Mouse (Mus musculus): ENCODE measurements at regions not wholly inside any gene's neighbourhood (a gene's known extent, or its start where the extent isn't known, plus 50 kb on each side); places are given as distances from the start of the nearest gene placed in this dataset.

DNA sequence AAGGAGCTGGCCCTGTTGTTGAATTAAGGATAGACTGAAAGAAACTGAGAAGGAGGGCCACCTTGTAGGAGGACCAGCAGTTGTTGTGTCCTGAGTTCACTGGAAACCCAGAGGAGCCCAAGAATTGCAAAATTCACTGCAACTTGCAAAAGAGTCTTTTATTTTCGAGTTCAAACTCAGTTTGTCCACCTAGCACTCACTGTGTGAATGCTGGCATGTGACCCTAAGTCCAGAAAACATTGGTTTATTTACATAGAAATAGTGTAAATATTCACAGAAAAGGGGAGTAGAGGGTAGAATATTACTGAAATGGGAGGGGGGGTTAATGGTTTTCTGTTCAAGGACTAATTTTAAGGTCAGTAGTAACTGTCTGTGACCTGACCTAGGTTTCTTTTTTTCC lies 394.7 kb downstream of the 4933405O20Rik start:
- in situ Hi-C loops (cut with MboI, MseI) = loop anchor here (5.0 to 10.0 kb wide), 2 partner anchors 36 to 49 kb away; no protein-coding TSS in a partner anchor

DNA sequence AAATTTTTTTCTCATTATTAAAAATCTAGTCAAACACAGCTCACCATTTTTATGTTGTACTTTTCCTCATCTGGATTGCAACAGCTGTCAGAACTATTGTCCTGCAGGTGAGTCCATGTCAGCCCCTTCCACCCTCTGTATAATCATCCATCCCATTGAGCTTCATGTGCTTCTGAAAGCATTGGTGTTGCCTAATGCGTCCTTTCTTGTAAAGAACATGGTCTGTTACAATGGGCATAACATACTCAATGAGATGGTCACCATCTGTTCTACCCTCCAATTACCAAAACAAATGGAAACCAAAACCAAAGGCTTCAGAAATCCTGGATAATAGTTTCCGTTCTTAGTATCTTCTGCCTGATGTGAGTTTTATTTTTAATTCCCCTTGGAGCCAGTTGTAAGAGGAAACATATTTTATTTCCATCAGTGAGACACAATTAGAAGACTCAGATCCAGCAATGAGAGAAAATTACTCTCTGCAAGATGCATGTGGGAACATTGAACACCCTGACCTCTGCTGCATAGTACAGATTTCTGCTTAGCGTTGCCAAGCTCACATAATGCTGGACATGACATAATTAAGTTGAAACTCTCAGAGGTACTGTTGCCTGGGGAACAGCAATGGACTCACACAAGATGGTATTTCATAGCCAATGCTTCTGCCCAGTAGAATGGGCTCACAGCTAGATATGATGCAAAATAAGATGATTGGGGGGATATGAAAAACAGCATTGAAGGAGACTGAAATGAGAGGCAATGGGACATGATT lies 443.1 kb downstream of the 4933405O20Rik start:
- in situ Hi-C loops (cut with MboI, MseI) = no loop called here

GRCm38 (mm10) chr7:51051496-51051895 lies 452.5 kb downstream of the 4933405O20Rik start:
- in situ Hi-C loops (cut with MboI, MseI) = loop anchor here in 1 of 2 experiments (10.0 kb wide), 1 partner anchor 273 kb away; no protein-coding TSS in a partner anchor

GRCm38 (mm10) chr7:51068376-51068775 lies 442.5 kb upstream of the Ano5 start:
- in situ Hi-C loops (cut with MboI, MseI) = no loop called here

DNA sequence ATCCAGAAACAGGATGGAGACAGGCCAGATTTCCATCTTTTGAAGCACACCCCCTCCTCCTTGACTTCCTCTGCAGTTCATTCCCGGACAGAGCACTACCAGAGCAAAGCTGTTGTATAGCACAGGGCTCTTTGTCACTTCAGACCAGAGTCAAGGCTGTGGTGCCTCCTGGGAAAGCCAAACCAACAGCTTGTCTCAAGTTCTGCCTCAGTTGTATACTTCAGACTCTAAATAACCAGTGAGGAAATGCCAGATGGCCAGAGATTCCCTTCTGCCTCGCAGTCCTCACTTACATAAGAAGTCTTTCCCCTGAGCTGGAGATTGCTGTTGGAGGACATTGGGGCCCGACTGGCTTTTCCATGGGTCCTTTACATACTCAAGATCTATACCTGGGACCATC lies 417.1 kb upstream of the Ano5 start:
- in situ Hi-C loops (cut with MboI, MseI) = no loop called here

- in situ Hi-C loops (cut with MboI, MseI) = no loop called here
Observed at GRCm38 (mm10) chr7:51101166-51101565, 409.7 kb upstream of the Ano5 start.

DNA sequence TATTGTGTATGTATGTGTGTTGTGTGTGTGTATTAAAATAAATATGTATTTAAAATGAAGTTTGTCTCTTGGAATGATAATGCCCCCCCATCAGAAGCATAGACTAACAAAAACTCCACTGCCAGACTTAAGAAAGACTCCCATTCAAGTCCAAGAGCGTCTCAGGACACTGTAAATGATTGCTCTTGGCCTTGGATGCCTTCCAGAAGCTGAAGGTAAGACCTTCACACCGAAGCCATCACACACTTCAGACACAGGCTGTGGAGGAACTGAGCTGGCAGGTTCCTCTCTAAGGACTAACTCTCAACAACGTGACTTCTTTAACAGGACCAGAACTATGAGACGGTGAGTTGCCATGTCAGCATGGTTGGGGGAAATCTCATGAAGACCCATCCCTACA lies 370.0 kb upstream of the Ano5 start:
- in situ Hi-C loops (cut with MboI, MseI) = no loop called here

DNA sequence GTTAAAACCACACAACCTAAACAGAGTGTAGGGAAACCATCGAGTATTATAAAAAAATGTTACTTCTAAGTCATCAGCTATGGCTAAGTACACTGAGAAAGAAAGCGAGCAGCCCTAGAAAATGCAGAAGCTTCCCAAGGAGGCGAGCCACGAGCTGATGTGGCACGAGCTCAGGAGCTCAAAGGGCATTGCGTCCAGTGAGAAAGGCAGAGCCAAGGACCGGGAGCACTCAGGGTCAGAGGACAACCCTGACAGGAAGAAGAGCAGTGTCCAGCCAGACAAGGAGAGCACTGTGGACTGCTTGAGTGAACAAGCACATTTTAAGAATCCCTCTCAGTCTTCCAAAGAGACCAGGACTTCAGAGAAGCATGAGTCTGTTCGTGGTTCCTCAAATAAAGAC lies 335.6 kb upstream of the Ano5 start:
- in situ Hi-C loops (cut with MboI, MseI) = no loop called here

GRCm38 (mm10) chr7:51215487-51216232 lies 295.2 kb upstream of the Ano5 start:
- in situ Hi-C loops (cut with MboI, MseI) = no loop called here

GRCm38 (mm10) chr7:51216233-51216605 lies 294.6 kb upstream of the Ano5 start:
- in situ Hi-C loops (cut with MboI, MseI) = no loop called here

DNA sequence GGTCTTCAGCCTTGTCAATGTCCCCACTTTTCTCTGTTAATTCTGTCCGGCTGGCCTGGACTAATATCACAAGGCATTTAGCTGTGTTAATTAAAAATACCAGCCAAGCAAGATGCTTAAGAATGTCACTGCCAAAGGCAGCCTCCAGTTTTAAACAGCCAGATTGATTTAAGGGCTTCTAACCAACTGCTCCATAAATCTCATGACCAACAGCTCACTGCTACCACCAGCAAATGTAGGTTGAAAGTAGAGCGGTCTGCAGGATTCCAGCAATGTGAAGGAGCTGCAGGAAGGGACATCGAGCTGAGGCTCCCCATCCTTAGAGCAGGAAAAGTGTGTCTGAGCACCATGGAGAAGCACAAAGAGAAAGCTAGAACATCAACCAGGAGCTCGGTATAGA lies 289.5 kb upstream of the Ano5 start:
- in situ Hi-C loops (cut with MboI, MseI) = no loop called here

GRCm38 (mm10) chr7:51221806-51222205 lies 289.0 kb upstream of the Ano5 start:
- in situ Hi-C loops (cut with MboI, MseI) = no loop called here

DNA sequence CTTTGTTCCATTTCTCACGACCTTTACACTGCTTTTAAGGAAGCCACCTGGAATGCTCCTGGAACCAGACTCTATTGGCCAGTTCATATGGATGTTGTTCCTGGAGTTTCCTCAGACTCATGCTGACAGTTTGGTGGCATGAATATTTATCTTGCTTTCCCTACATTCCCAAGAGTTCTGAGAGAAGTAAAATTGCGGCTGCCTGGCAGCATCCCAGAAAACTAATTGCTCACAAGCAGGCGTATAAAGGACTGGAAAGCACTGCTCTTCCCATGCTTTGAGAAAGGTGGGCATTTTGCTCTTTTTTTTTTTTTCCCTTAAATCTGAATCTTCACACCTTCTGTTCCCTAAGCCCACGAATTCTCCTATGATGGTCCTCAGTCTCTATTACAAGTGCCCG lies 283.7 kb upstream of the Ano5 start:
- in situ Hi-C loops (cut with MboI, MseI) = no loop called here

DNA sequence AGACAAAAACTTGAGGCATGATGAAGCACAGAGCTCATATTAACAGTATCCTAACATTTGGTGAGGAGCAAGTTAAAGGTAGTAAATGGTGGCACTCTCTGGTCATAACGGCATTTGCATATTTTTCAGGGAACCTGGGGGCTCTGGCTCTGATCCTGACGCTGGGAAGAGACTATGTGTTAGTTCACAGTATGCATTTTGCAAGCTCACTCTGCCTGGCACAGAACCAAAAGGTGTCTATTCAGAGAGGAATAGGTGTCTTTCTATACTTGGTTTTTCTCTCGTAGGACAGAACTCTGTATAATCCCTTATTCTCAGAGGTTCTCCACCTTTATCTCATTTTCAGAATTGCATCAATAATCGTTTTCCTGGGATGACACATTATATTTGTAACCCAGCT lies 276.2 kb upstream of the Ano5 start:
- in situ Hi-C loops (cut with MboI, MseI) = no loop called here

- in situ Hi-C loops (cut with MboI, MseI) = no loop called here
Observed at GRCm38 (mm10) chr7:51247695-51248094, 263.1 kb upstream of the Ano5 start.

- in situ Hi-C loops (cut with MboI, MseI) = no loop called here
Observed at GRCm38 (mm10) chr7:51254461-51254860, 256.4 kb upstream of the Ano5 start.

- in situ Hi-C loops (cut with MboI, MseI) = no loop called here
Observed at GRCm38 (mm10) chr7:51259160-51259831, 251.5 kb upstream of the Ano5 start.

GRCm38 (mm10) chr7:51264166-51264565 lies 246.7 kb upstream of the Ano5 start:
- in situ Hi-C loops (cut with MboI, MseI) = no loop called here

DNA sequence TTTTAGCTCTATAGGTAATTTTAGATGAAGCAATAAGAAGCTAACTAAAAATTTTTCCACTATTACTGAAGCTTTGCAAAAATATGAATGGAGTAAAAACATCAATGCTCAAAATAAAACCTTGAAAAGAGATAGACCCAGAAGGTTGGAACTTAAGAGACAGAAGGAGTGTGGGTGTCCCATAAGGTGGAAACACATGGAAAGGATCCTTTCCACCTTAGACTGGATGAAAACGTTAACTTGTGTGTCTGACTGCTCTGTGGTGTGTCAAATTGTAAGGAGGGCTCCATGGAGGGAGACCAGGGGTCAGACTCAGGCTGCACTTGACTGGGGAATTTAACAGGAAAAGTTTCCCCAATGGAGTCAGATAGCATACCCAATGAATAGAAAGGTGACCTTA lies 244.9 kb upstream of the Ano5 start:
- in situ Hi-C loops (cut with MboI, MseI) = no loop called here

DNA sequence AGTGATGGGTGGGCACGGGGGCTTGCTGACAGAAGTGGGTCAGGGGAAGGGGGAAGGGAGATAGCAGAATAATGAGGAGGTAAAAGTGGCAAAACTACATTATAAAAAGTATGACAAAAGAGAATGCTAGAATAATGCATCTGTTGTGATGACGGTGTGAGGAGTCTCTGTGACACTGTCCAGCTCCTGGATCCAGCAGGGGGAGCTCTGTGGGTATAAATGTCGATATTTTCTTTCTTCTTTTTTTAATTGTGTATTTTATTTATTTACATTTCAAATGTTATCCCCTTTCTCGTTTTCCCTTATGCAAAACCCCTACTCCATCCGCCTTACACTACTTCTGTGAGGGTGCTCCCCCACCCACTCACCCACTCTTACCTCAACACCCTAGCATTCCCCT lies 243.9 kb upstream of the Ano5 start:
- in situ Hi-C loops (cut with MboI, MseI) = no loop called here

DNA sequence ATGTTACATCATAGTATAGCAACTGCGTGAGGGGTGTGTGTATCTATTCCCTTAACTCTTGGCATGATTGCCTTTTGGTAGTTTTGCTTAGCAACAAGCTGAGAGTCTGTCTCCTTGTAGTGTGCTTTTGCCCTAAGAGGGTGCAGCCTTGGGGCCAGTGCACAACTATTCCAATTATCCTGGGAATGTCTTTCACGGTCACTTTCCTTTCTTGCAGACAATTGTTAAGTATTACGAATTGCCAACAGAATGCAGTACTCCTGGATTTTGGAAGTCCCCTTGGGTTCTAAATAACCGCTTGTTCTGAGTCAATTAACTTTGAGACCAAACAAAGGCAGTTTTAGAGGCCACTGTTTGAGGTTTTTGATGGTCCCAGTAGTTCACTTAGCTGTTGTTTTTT lies 242.1 kb upstream of the Ano5 start:
- in situ Hi-C loops (cut with MboI, MseI) = no loop called here

GRCm38 (mm10) chr7:51270531-51271090 lies 240.2 kb upstream of the Ano5 start:
- in situ Hi-C loops (cut with MboI, MseI) = no loop called here

Data from T-helper 17 cell (primary cell).